Mouse (Mus musculus): ENCODE data around the gene 4930550C14Rik.

4930550C14Rik gene

DNA sequence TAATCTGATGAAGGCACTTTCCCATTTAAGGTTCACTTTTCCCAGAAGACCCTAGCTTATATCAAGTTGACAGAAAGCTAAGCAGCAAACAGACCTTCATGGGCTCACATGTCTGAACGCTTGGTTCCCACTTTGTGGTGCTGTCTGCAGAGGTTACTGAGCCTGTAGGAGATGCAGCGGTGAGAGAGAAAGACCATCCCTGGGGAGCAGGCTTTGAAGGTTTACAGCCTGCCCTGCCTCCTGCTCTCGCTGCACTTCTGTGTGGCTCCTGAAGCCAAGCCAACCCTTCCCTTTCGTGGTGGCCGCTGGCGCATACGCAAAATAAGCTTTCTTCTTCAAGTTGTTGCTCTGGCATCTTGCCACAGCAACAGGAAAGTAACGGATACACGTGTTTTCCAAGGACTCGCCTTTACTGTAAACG lies at the start of gene 4930550C14Rik:
4930550C14Rik (plus strand) TSS at position 35 of the 421 bp plus-strand sequence.
- no peak for DNase-seq (ENCODE audit: low spot score in 2 of 2)

DNA sequence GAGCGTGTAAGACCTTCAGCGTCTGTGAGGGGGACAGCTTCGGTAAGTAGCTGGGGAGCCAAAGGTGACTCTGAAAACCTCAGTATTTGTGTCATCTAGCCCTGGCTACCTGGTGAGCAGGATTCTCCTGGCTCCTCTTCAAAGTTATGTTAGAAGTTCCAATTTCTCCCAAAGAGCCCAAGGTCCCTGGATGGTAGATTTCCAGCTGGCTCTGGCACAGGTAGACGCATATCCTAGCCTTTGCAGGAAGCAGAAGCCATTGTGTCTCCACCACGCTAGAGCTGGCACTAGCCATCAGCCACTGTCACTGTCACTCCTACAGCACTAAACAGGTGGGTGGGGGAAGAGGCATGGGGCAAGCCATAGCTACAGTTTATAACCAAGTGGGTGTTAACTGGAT lies 49.0 kb upstream of the 4930550C14Rik start:
- DNase-seq (ENCODE audit: low spot score in 2 of 2), result no peak

DNA sequence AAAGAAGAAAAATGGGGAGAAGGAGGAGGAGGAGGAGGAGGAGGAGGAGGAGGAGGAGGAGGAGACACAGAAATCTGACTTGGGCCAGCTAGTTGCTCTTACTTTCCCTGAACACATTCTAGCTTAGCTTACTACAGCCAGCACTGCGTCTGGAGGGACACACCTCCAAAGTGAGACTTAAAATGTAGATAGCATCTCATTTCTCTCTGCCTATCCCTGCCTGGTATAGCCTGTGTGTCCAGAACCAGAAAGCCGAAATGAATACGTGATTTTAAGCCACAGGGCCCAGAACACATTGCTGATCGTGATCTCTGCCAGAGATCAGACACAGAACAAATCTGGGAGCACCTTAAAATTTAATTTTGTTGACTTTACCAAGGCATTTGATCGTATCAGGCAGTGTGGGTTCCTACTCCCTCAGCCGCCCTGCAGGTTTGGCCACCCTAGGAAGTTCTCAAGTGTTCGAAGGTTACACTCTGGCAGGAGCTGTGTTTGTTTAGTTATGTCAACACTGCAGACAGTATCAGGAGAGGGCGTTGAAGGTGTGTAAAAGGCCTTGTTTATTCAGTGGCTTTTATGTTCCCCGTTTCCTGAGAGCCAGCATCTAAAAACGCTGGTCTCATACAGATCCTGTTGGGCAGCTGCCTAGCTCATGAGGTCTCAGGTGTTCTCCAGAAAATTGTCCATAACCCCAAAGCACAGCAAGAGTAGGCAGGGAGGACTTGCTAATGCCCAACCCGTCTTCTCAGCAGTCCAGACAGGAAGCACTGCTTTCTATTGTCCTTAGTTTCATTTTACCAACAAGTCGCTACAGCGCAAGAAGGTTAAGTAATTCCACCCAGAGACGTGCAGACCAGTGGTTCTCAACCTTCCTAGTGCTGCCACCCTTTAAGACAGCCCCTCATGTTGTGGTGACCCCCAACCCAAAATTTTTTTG lies 45.6 kb upstream of the 4930550C14Rik start:
- peak in 1 of 2 experiments; percentile 20 for DNase-seq (ENCODE audit: low spot score in 2 of 2)

DNA sequence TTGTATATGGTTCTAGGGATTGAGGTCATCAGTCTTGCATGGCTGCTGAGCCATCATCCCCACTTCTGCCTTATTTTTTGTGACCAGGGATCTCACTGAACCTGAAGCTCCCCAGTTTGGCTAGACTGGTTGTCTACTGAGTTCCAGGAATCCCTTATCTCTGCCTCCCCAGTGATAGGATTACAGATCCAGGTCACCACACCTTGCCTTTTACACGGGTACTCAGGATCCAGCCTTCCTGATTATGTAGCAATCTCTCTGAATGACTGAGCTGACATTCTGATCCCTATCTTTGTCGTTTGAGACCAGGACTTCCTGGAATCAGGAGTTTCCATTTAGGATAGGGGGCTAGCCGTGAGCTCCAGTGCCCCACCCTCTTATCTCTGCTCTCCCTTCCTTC lies 30.8 kb upstream of the 4930550C14Rik start:
- no peak for DNase-seq (ENCODE audit: low spot score in 2 of 2)

DNA sequence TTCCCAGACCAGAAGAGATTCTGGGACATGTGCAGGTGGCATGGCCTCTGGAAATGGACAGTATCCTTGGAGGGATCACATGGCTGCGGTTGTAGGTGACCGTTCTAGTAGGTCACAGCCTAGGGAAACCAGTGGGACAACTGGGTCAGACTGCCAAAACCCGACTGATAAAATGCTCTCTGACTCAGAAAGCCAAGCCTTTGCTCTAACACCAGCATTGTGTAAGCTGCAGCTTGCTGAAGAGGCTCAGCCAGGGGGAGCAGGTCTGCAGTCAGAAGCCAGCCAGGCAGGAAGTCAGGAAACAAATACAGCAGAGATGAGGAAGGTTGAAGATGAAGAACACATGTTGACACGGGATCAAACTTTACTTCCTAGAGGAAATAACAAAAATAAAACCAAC lies 26.2 kb upstream of the 4930550C14Rik start:
- no peak for DNase-seq (ENCODE audit: low spot score in 2 of 2)

DNA sequence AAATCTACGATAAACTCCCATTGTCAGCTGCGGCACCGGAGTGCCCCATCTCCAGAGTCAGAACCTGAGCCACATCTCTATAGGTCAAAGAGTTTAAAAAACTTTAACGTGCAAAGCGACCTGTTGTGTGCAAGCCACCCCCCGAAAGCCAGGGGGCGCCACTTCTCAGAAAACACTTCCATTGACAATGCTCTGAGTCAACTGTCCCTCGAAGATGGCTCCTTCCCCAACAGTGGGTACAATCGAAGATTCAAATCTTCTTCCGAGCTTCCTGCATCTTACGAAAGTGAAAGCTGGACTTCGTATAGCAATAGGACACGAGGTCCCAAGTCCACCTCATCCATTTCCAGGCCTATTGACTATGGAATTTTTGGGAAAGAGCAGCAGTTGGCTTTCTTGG lies 25.3 kb upstream of the 4930550C14Rik start:
- peak; percentile 27 to 36 for DNase-seq (ENCODE audit: low spot score in 2 of 2)

DNA sequence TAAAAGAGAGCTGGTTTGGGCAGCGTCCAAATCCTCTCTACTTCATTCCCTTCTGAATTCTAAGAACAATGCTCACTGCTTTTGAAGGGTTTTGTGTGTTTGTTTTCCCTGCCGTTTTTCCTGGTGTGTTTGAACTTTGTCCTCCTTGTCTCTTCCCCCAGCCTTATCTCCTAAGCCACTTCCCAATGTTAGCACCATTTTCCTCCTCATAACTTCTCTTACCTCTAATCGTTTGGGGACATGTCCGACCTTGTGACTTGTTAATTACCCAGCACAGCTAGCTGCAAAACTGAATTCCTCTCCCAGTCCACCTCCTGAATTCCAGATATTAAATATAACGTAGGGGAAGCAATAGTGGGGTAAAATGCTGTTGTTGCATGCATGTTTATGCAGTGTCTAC lies 24.5 kb upstream of the 4930550C14Rik start:
- no peak for DNase-seq (ENCODE audit: low spot score in 2 of 2)

DNA sequence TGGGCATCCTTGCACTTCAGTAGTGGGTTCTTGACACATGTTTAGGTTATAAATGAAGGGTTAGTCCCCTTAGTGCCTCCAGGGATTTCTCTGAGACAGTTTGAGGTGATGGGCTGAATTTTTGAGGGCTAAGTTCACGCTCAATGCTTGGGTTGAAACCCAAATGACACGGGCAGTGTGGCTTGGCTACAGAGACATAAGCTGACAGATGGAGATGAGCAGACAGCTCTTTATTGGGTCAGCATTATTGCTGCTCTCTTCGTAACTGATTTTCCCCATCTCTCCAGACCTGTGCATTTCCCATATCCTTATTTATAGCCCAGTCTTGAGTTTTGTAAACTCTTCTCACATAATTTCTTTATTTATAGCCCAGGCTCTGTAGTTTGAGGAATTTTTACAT lies 24.0 kb upstream of the 4930550C14Rik start:
- DNase-seq (ENCODE audit: low spot score in 2 of 2), result no peak

DNA sequence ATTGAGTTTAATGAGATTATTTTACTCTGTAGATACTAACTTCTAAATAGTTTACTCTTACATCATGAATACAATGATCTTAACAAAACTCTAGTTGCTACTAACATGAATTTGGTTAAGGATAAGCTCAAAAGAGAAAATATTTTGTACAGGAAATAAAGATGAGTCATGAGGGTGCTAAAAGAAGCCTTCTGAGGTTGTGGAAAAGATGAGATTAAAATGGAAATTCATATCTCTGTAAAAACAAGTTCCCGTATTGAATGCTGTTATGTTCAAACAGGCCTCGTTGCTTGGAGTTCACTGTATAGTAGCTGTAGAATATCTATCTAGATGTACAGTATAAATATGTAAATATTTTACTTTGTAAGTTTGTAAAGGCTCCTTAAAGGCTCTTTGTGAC lies 21.5 kb upstream of the 4930550C14Rik start:
- DNase-seq (ENCODE audit: low spot score in 2 of 2), result no peak

DNA sequence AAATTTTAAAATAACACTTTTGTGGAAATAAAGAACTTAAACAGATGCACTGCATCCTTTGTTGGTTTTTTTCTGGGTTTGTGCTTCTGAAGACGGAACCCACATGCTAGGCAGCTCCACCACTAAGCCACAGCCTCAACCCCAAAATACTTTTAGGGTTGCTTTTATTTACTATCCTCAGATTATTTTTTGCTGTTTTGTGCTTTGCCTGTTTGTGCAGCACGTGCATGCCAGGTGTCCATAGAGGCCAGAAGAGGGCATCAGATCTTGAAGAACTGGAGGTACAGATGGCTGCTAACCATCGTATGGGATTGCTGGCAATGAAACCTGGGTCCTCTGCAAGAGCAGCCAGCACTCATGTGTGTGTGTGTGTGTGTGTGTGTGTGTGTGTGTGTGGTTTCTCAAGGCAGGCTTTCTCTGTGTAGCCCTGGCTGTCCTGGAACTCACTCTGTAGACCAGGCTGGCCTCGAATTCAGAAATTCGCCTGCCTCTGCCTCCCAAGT lies 21.0 kb upstream of the 4930550C14Rik start:
- DNase-seq (ENCODE audit: low spot score in 2 of 2), result no peak

DNA sequence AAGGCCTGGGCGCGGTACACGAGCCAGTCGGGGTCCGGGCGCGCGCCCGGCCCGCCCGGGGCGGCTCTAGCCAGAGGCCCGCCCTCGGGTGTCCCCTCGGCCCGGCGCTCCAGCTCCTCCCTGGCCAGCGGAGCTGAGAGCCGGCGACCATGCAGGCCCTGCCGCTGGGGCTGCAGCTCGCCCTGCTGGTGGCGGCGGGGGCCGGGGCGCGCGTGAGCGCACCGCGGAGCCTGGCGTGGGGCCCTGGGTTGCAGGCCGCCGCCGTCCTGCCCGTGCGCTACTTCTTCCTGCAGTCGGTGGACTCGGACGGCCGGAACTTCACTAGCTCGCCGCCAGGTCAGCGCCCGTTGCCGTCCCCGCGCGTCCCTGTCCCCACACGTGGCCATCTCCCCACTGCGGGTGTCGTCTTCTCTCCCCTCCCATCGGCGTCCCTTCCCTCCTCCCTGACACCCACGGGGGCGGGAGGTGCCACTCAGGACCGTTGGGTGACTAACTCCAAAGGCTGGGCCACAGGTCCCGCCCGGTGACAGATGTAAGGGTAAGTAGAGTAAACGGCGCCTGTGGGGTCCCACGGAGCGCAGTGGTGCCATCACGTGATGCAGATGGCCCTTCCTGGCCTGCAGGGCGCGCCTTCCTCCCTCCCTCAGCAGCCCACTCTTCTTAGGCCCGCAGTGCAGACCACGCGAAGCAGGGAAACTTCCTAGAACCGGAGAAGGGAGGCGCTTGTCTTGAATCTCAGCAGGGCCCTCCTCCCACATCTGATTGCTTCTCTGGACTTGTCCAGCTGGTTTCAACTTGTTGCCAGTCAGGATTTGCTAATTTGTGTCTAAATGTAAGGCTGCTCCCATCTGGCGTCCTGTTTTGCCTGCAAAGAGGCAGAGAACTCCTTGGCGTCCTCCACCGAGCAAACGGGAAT lies 17.9 kb upstream of the 4930550C14Rik start, which contains the start of gene Kdelc2:
Kdelc2 (plus strand) TSS at position 75 of the 916 bp plus-strand sequence.
- peak; percentile 36 to 48 for DNase-seq (ENCODE audit: low spot score in 2 of 2)

DNA sequence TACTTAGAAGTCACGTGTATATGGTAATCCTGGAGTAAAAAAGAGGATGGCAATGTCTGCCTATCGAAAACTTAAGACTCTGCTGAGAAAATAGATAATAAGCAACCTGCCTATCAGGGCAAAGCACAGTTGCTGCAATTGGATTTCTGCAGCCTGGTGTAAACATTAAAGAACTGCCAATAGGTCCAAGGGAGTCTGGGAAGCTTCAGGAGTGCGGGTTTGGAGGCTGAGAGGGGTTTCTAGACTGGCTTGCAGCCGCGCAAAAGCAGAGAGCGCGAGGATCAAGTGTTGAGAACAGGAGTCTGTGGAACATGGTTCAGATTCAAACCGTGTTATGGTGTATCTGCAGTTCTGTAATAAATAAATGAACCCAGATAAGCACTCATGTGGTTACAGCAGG lies 17.3 kb upstream of the 4930550C14Rik start:
- no peak for DNase-seq (ENCODE audit: low spot score in 2 of 2)

DNA sequence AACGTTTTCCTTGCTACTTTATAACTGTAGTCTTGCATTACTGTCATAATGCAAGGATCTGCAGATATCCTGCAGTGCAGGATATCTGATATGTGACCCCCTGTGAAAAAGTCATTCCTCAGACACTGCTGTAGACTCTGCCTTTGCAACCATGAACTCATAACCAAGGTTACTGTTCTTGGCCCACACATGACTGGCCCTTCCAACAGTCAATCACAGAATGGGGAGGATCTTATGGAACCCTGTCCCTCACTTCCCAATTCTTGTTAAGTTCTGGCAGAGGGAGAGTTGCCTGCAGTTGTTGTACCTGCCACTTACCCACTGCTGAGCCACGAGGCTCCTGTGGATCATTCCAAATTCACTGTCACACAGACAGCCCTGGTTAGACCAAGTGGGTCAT lies 14.7 kb upstream of the 4930550C14Rik start:
- no peak for DNase-seq (ENCODE audit: low spot score in 2 of 2)

DNA sequence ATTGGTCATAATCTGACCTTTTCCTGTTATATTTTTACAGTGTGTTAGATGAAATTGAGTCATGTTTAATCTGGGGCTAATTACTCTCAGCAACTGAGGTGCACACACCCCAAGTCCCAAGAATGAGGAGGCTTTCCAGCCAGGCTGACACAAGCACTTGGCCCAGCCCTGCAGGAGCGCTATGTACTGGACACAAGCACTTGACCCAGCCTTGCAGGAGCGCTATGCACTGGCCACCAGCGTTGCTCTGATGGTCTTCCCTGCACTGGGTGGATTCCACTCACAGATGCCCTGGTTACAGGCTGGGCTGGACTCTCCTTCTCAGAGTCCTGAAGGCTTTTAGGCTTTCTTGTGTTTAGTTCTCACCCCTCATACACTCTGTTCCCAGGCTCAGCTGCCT lies 13.0 kb upstream of the 4930550C14Rik start:
- no peak for DNase-seq (ENCODE audit: low spot score in 2 of 2)

DNA sequence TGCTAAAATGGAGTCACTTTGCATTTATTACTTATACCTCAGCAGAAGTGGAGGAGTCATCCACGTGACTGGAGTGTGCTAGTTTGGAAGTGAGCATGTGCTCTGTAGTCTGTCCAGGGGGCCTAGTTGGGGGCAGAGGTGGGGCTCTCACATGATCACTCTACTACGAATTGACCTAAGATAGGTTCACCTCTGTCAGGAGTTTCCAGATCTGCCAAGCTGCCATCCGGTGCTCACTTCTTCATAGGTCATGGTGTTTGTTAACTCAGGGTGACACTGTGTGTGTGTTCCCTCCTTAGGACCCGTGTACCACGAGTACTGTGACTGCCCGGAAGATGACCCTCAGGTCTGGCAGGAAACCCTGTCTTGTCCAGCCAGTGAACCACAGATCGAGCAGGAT lies 12.0 kb upstream of the 4930550C14Rik start:
- DNase-seq (ENCODE audit: low spot score in 2 of 2), result no peak

DNA sequence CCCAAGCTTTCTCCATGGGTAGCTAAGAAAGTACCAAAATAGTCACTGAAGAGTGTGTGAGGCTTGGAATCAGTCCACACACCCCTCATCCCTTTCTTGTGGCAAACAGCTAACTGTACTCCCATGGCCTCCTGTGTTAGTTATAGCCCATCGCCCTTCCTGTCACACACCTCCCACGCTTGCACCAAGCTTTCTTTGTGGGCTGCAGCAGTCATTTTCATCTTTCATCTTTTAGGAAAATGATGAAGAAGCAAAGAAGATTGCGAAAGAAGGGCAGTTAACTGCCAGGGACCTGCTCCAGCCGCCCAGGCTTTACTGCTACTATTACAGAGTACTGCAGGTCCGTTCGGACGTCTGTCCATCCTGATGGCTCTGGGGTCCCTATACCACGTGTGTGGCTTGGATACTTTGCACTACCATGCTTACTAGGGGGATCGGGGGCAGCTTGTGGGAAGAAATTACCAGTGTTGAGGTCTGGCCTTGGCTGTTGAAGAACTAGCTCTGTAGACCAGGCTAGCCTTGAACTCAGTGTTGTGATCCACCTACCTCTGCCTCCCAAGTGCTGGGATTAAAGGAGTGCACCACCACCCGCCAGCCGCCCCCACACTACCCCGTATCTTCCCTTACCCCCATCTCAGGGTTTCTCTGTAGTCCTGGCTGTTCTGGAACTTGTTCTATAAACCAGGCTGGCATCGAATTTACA lies 4.3 kb upstream of the 4930550C14Rik start:
- DNase-seq (ENCODE audit: low spot score in 2 of 2), result no peak

DNA sequence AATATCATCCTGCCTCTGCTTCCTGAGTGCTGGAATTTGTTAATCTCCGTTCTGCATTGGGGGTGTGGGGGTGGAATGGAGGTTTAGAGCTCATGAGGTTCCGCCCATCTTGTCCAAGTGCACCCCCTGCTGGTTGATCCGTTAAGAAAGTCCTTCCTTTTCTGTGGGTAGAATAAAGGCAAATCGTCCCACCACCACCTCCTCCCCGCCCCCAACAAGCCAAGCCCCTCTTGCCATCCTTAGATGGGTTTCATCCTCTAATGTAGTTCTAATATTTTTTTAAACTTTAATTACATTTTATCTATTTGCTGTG lies 3.8 kb upstream of the 4930550C14Rik start:
- peak; percentile 38 to 60 for DNase-seq (ENCODE audit: low spot score in 2 of 2)

DNA sequence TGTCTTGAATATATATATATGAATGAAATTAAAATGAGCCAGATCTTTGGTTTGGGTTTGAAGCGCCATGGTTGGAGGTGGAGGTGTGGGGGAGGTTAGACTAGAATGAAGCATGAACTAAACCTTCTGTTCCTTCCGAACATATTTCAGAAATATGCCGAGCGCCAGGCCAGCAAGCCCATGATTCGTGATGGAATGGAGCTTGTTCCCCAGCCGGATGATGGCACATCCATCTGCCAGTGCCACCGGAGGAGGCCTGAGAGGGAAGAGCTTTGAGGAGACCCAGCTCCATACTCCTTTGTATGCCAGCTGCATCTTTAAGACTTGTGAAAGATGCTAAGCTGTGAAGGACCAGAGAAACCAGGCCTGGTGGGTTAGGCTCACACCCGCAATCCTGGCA lies 2.6 kb upstream of the 4930550C14Rik start:
- no peak for DNase-seq (ENCODE audit: low spot score in 2 of 2)

DNA sequence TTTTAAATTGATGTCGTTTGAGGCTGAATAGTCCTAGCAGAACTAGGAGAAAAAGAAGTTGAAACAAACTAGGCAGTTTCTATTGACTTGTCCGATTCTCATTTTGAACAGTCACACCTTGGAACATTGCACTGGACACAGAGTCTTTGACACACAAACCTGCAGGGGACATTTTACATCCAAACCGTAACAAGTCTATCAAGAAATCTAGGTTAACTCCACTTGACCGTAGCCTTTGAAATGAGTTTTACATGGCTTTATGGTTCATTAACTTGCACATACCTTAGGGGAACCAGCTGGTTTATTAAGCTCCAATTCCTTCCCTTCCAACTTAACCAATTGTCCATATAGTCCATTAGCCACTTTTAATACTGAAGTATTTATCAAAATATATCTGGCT lies 1.4 kb upstream of the 4930550C14Rik start:
- no peak for DNase-seq (ENCODE audit: low spot score in 2 of 2)

DNA sequence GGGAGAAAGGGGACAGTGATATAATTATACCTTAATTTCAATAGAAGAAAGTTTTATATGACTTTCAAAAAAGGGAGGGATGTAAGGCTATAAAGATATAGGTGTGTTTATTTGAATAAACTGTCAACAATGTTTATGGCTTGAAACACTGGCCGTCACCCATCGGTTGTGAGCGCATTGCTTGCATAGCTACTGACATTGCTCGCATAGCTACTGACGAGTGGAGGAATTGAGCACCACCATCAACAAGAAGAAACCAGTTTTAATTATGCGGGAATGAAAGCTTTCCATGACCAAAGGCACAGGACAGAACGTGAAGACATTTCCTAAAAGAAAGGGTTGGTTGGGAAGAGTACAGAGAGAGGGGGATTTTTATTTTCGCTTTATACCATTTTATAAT lies 979 bp upstream of the 4930550C14Rik start:
- DNase-seq (ENCODE audit: low spot score in 2 of 2), result no peak

DNA sequence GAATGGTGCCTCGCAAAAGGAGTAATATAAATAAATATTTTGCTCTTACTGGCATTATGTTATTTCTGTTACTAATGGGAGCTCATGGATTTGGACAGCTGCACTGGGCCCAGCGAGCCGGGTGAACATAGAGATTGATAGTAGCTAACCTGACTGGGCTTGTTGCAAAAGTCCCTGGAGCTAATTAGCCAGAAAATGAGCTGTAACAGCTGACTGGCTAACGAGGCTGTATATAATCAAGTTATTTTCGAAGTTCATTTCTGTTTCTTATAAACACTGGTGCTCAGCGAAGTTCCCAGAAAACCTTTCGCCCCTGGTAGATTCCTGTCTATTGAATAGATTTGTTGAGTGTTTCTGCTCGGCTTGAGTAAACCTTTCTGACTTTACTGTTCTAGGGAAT lies 866 bp downstream of the 4930550C14Rik start:
- no peak for DNase-seq (ENCODE audit: low spot score in 2 of 2)

All from natural killer cell, adult 2 months (primary cell).